Mouse (Mus musculus): ENCODE measurements around the gene Tjap1.

- no peak for TF ChIP-seq GATA1 (IDR thresholded peaks at IDR 0.05; ENCODE audit: borderline replicate concordance, low read length)
- TF ChIP-seq FLI1 (IDR thresholded peaks at IDR 0.05; ENCODE audit: low read length), result no peak
Observed at GRCm38 (mm10) chr17:46297364-46298219, 14.8 kb upstream of the Tjap1 start, which contains the start of gene Dlk2.
